Mouse (Mus musculus) embryonic facial prominence, embryonic 14.5 days (tissue): ENCODE measurements around the gene Scap. TPM values are rescaled to one million over a fixed set of nuclear protein-coding genes. Genes with fewer than 3 reads are reported as not detected.

ENCODE experiments used
- ATAC-seq: fragments of 200-750 bp; cut with Nextera tagmentation; 2 replicates; pipeline ENCODE4 v1.8.0; 2017; ENCODE audit warnings: low read depth, moderate number of reproducible peaks, moderate TSS enrichment
- DNase-seq: peaks from one replicate; pipeline ENCODE4 v3.0.0-alpha.2; 2015; ENCODE audit warnings: low spot score
- H3K27ac ChIP-seq: fragments of 300-500 bp; sonication (generic); replicated peaks from 2 replicates; pipeline ENCODE4 v1.5.1; 2014; ENCODE audit warnings: low read depth, mild to moderate bottlenecking, low read length, moderate library complexity
- H3K27me3 ChIP-seq: fragments of 300-500 bp; sonication (generic); replicated peaks from 2 replicates; pipeline ENCODE4 v1.6.1; 2014; ENCODE audit warnings: low read length; ENCODE audit not compliant: control insufficient read depth, insufficient read depth
- H3K36me3 ChIP-seq: fragments of 300-500 bp; sonication (generic); 2 replicates; pipeline ENCODE4 v1.6.1; 2014; ENCODE audit warnings: low read length, mixed read lengths; ENCODE audit not compliant: control insufficient read depth, insufficient read depth
- H3K4me1 ChIP-seq: fragments of 300-500 bp; sonication (generic); 2 replicates; pipeline ENCODE4 v1.6.1; 2014; ENCODE audit warnings: antibody characterized with exemption, low read length; ENCODE audit not compliant: control insufficient read depth, insufficient read depth
- H3K4me2 ChIP-seq: fragments of 300-500 bp; sonication (generic); 2 replicates; pipeline ENCODE4 v1.6.1; 2014; ENCODE audit warnings: low read depth, mild to moderate bottlenecking, low read length, moderate library complexity, mixed read lengths
- H3K4me3 ChIP-seq: fragments of 300-500 bp; sonication (generic); 2 replicates; pipeline ENCODE4 v1.5.1; 2014; ENCODE audit warnings: low read depth, mild to moderate bottlenecking, low read length
- H3K9ac ChIP-seq: fragments of 300-500 bp; sonication (generic); 2 replicates; pipeline ENCODE4 v1.6.1; 2014; ENCODE audit warnings: low read depth, mild to moderate bottlenecking, low read length, moderate library complexity, mixed read lengths
- H3K9me3 ChIP-seq: fragments of 300-500 bp; sonication (generic); 2 replicates; pipeline ENCODE4 v1.6.1; 2016; ENCODE audit warnings: low read length; ENCODE audit not compliant: control insufficient read depth
- WGBS: fragments of 180-500 bp; shearing (Covaris S2); extraction: QIAGEN DNeasy Blood & Tissue Kit; methylation state at CpG from one replicate; pipeline ENCODE4 v1.1.7; 2014; 5-methylcytosine and 5-hydroxymethylcytosine counted together
- polyA plus RNA-seq: library from polyadenylated mRNA; unstranded; fragments of >200 nt; fragmentation: Nextera tagmentation; extraction: Ambion mirVana; gene quantifications from 2 replicates; pipeline ENCODE4 v1.2.1, GENCODE M21; 2014

Gene Scap
- polyA plus RNA-seq, 1 experiment from 2014 or later = 30.3 TPM

- Histone ChIP-seq H3K27ac (no peak overlapping the region), H3K36me3 (peaks cover 51% of the 10 kb centered on the region), H3K4me2 (no peak overlapping the region), H3K9me3 (no peaks in the 10 kb centered on the region), H3K4me3 (no peak overlapping the region), H3K4me1 (no peaks in the 10 kb centered on the region), H3K9ac (no peak overlapping the region), H3K27me3 (no peaks in the 10 kb centered on the region)
- WGBS = 98% methylated on average over 2 of the region's 2 CpGs
- DNase-seq = no peak
- ATAC-seq = no peak
These were observed 100.0 kb downstream of the Scap start for GRCm38 (mm10) chr9:110433045-110433444.

Other genes with a start within 250 kb of the Scap start
- gene Smarcc1, start 215.6 kb upstream of the Scap start, polyA plus RNA-seq = 105 and 122 TPM in 2 replicates
- gene Dhx30, start 215.5 kb upstream of the Scap start, polyA plus RNA-seq = 110 and 120 TPM in 2 replicates
- 8.3 and 9.6 TPM in 2 replicates for gene Cspg5, start 89.5 kb upstream of the Scap start, polyA plus RNA-seq
- 17.7 and 21.5 TPM in 2 replicates for gene Elp6, start 28.1 kb upstream of the Scap start, polyA plus RNA-seq
- 15.3 and 16.6 TPM in 2 replicates for gene Ptpn23, start 74.9 kb downstream of the Scap start, polyA plus RNA-seq
- 7.4 and 10.8 TPM in 2 replicates for gene Ngp, start 86.5 kb downstream of the Scap start, polyA plus RNA-seq
- gene Klhl18, start 143.4 kb downstream of the Scap start, polyA plus RNA-seq = 9.4 and 10.1 TPM in 2 replicates
- gene Kif9, start 143.7 kb downstream of the Scap start, polyA plus RNA-seq = 1.7 and 4.1 TPM in 2 replicates
- 48.5 and 48.8 TPM in 2 replicates for gene Setd2, start 199.3 kb downstream of the Scap start, polyA plus RNA-seq